Mouse (Mus musculus): Measurements from ENCODE around the gene Taok3. TPM values are rescaled to one million over a fixed set of nuclear protein-coding genes. Genes with fewer than 3 reads are reported as not detected.

Gene Taok3
- total RNA-seq (2014; fragmentation: Nextera tagmentation): 68.9 and 84.9 TPM in 2 replicates
- 46.1 and 49.3 TPM in 2 replicates for total RNA-seq (2017)

- ATAC-seq (replicated peaks; ENCODE audit: poor library complexity, severe bottlenecking): peak; percentile 85
Measured at GRCm38 (mm10) chr5:117119777-117120488, at the start of gene Taok3. Taok3 (plus strand) TSS chr5:117120129.

DNA sequence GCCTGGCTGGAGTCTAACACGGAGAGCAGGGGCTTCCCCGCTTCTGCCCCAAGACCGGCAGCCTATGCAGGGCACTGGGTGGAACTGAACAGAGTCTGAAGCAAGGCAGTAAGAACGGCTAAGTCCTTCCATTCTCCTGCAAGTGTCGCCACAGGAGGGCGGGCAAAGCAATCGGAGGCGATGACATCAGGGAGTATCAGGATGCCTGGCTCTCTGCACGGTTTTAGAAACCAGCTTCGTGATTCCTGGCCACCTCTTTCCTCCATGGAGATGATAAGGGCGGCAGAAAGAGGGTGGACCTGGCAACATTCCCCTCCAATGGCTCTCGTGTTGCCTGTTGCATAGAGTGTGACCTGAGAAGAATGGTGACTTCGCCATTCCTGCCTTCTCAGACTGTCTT is 32.2 kb upstream of the Taok3 start:
- ATAC-seq (replicated peaks; ENCODE audit: poor library complexity, severe bottlenecking): 0 out of 2 replicates have a peak, but pooled peaks have one; percentile 22

GRCm38 (mm10) chr5:117089147-117089546 is 30.8 kb upstream of the Taok3 start:
- ATAC-seq (replicated peaks; ENCODE audit: poor library complexity, severe bottlenecking): peak; percentile 69

- ATAC-seq (replicated peaks; ENCODE audit: poor library complexity, severe bottlenecking): no peak
Measured at GRCm38 (mm10) chr5:117089786-117090185, 30.1 kb upstream of the Taok3 start.

GRCm38 (mm10) chr5:117094431-117094830 is 25.5 kb upstream of the Taok3 start:
- peak; percentile 37 for ATAC-seq (replicated peaks; ENCODE audit: poor library complexity, severe bottlenecking)

GRCm38 (mm10) chr5:117096716-117097115 is 23.2 kb upstream of the Taok3 start:
- ATAC-seq (replicated peaks; ENCODE audit: poor library complexity, severe bottlenecking): peak; percentile 72

- ATAC-seq (replicated peaks; ENCODE audit: poor library complexity, severe bottlenecking): no peak
Measured at GRCm38 (mm10) chr5:117099008-117099407, 20.9 kb upstream of the Taok3 start.

DNA sequence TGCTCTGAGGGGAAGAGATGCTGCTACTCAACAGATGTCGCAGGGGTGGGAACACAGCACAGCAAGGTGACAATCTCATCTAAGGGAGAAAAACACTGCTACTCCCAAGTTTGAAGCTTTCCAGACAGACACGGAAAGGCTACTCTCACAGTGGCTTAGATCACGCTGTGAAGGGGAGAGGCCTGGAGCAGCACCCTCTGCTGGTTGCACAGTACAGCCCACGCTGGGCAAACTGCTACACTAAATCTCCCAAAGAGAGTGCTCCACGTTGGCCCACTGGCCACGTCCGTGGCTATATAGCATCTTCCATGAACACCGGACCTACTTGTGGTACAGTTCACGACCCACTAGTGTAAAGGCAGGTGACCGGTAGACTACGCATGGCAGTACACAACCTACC is 20.2 kb upstream of the Taok3 start:
- no peak for ATAC-seq (replicated peaks; ENCODE audit: poor library complexity, severe bottlenecking)

DNA sequence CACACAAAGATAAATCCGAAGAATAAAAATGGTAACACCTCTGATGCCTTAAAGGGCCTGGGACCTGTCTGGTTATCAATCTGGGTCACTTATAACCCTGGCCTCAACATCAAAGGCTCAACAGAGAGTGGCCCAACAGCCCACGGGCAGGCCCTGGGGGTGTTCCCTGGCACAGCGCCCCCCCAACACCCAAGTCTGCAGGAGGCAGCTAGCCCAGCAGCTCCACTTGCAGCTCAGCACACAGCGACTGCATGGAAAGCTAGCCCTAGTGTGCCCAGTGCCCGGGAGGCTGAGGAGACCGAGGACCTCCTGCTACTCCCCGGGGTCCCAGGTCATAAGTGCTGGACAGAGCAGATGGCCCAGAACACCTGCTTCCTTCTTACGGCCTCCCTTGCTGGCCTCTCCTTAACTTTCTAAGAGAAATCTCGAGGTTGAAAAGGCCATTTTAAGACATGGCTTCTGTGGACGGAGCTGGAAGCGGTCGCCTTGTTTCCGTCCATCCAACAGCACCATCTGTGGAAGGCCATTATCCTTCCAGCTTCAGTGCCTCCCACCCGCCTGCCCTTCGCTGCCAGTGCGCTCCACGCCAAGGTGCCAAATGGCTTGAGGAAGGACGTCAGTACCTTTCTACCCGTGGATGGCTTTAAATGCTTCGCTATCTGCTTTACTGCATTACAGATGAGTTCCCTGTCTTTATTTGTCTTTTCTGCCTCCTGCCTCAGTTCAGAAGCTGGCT is 16.6 kb upstream of the Taok3 start:
- no peak for ATAC-seq (replicated peaks; ENCODE audit: poor library complexity, severe bottlenecking)

DNA sequence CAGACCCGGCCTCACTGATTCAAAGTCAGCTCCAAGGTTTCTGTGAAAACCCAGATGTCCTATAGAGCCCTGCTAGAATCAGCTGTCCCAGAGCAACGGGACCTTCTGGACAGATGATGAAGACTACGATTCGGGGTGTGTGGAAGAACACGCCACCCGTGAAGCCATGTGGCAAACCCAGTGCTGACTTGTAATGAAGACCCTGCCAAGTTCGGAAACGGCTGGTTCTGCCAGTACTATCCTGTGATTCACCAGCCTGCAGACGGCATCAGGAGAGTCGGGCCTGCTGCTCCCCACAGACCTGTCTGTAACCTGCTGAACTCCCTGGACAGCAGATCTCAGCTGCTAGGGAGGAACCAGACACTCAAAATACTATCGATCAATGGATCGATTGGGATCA is 15.6 kb upstream of the Taok3 start:
- ATAC-seq (replicated peaks; ENCODE audit: poor library complexity, severe bottlenecking): no peak

GRCm38 (mm10) chr5:117105761-117106160 is 14.2 kb upstream of the Taok3 start:
- ATAC-seq (replicated peaks; ENCODE audit: poor library complexity, severe bottlenecking): no peak

GRCm38 (mm10) chr5:117108292-117108691 is 11.6 kb upstream of the Taok3 start:
- no peak for ATAC-seq (replicated peaks; ENCODE audit: poor library complexity, severe bottlenecking)

GRCm38 (mm10) chr5:117108731-117109130 is 11.2 kb upstream of the Taok3 start:
- no peak for ATAC-seq (replicated peaks; ENCODE audit: poor library complexity, severe bottlenecking)

GRCm38 (mm10) chr5:117109522-117109921 is 10.4 kb upstream of the Taok3 start:
- no peak; the same call in 1 of the 2 replicates for ATAC-seq (replicated peaks; ENCODE audit: poor library complexity, severe bottlenecking)

GRCm38 (mm10) chr5:117111064-117111773 is 8.7 kb upstream of the Taok3 start:
- no peak for ATAC-seq (replicated peaks; ENCODE audit: poor library complexity, severe bottlenecking)

DNA sequence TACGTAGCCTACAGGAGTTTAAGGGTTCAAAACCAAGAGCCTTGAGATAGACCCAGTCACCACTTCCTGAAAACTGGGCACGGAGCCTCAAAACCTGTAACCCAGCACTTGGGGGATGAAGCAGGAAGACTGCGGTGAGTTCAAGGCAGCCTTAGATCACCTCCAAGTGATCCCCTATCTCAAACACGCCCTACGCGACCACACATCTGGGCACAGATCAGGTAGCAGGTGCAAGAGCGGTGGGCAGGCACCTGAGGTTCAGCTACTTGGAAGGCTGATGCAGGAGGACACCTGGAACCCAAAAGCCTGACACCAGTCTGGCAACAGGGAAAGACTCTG is 8.2 kb upstream of the Taok3 start:
- ATAC-seq (replicated peaks; ENCODE audit: poor library complexity, severe bottlenecking): no peak

- ATAC-seq (replicated peaks; ENCODE audit: poor library complexity, severe bottlenecking): no peak
Measured at GRCm38 (mm10) chr5:117113330-117113729, 6.6 kb upstream of the Taok3 start.

DNA sequence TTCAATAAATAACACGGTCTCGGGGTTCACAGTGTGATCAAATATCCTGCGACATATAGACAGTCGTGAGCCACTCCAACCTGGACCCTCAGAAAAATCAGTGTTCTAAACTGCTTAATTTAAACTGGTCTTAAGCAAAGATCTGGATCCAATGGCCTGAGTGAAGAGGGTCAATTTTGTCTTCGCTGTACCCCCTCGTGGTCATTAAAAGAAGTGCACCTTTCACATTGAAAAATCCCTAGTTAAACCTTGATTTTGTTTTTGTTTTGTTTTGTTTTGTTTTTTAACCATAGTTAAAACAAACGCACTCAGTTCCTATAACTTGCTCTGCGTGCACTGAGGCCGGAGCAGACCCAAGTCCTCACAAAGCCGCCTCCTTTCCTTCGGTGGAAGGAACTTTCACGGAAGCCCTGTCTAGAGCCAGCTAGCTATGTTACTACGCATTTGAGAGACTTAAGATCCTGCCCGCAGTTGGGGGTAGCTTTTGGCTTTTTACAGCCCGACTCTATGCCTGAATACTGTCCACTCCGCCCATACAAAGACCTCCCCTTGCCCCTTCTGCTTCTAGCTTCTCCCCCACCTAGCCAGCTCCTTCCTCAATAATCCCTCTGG is 5.2 kb upstream of the Taok3 start:
- ATAC-seq (replicated peaks; ENCODE audit: poor library complexity, severe bottlenecking): no peak; the same call in 1 of the 2 replicates

- ATAC-seq (replicated peaks; ENCODE audit: poor library complexity, severe bottlenecking): no peak
Measured at GRCm38 (mm10) chr5:117115193-117115767, 4.6 kb upstream of the Taok3 start.

GRCm38 (mm10) chr5:117115836-117116366 is 4.0 kb upstream of the Taok3 start, which contains the start of gene Suds3:
Suds3 (minus strand) TSS chr5:117116113.
- peak; percentile 63 for ATAC-seq (replicated peaks; ENCODE audit: poor library complexity, severe bottlenecking)
